Mouse (Mus musculus) ES-E14 (cell line): ENCODE data around the gene Krtap16-1. TPM values are rescaled to one million over a fixed set of nuclear protein-coding genes. Genes with fewer than 3 reads are reported as not detected.

Source experiments
- DNase-seq: peaks from one replicate; pipeline ENCODE4 v3.0.0-alpha.2; 2013; ENCODE audit warnings: low read depth, low spot score
- H3K27ac ChIP-seq: 2 replicates; pipeline ENCODE4 v1.5.1; 2012; ENCODE audit warnings: low read depth, mild to moderate bottlenecking, low read length, moderate library complexity, mixed read lengths; ENCODE audit not compliant: poor library complexity, insufficient read depth, severe bottlenecking
- H3K36me3 ChIP-seq: 2 replicates; pipeline ENCODE4 v1.6.1; 2012; ENCODE audit warnings: mild to moderate bottlenecking, low read length, moderate library complexity, mixed read lengths; ENCODE audit not compliant: control insufficient read depth, poor library complexity, insufficient read depth, severe bottlenecking
- H3K4me1 ChIP-seq, 2 experiments: fragments of 150-350 bp in 1 of 2; sonication (generic) in 1 of 2; 2 replicates each; pipeline ENCODE4 v1.6.1; 2012; ENCODE audit warnings: low read length in 2 of 2, mild to moderate bottlenecking in 1 of 2, mixed read lengths in 1 of 2; ENCODE audit not compliant: control insufficient read depth in 2 of 2, insufficient read depth in 2 of 2, poor library complexity in 1 of 2
- H3K4me3 ChIP-seq, 2 experiments: fragments of 150-350 bp in 1 of 2; sonication (generic) in 1 of 2; 2 replicates each; pipeline ENCODE4 v1.5.1; 2012; ENCODE audit warnings: low read length in 2 of 2, low read depth in 1 of 2, mild to moderate bottlenecking in 1 of 2, mixed read lengths in 1 of 2; ENCODE audit not compliant: insufficient read depth in 1 of 2, poor library complexity in 1 of 2, severe bottlenecking in 1 of 2
- H3K9ac ChIP-seq: 2 replicates; pipeline ENCODE4 v1.6.1; 2012; ENCODE audit warnings: low read depth, mild to moderate bottlenecking, low read length, mixed read lengths; ENCODE audit not compliant: poor library complexity, insufficient read depth, severe bottlenecking
- H3K9me3 ChIP-seq: fragments of 150-350 bp; sonication (generic); 2 replicates; pipeline ENCODE4 v1.6.1; 2012; ENCODE audit warnings: low read depth, mild to moderate bottlenecking, low read length; ENCODE audit not compliant: control insufficient read depth, insufficient read depth
- CHD2 ChIP-seq: IDR thresholded peaks from 2 replicates; pipeline ENCODE4 v1.6.1; 2014; ENCODE audit warnings: mild to moderate bottlenecking, low read depth, low read length, inconsistent platforms
- HCFC1 ChIP-seq: IDR thresholded peaks from 2 replicates; pipeline ENCODE4 v1.6.1; 2012; ENCODE audit warnings: low read length, inconsistent platforms, borderline replicate concordance; ENCODE audit not compliant: insufficient read depth
- MAFK ChIP-seq: IDR thresholded peaks from 2 replicates; pipeline ENCODE4 v1.6.1; 2014; ENCODE audit warnings: mild to moderate bottlenecking, low read depth, low read length, inconsistent platforms; ENCODE audit not compliant: insufficient read depth
- ZC3H11A ChIP-seq: IDR thresholded peaks from 2 replicates; pipeline ENCODE4 v1.6.1; 2012; ENCODE audit warnings: low read depth, mild to moderate bottlenecking, inconsistent platforms, low read length, borderline replicate concordance
- ZNF384 ChIP-seq: IDR thresholded peaks from 2 replicates; pipeline ENCODE4 v1.6.1; 2012; ENCODE audit warnings: low read depth, low read length, inconsistent platforms
- in situ Hi-C, 2 experiments: fragments of 600-800 bp; cut with MboI; formaldehyde crosslinking; loops; one replicate each; pipeline ENCODE4 v1.15.1; 2025; ENCODE audit warnings: low sequenced_read_pairs in 2 of 2, inconsistent platforms in 1 of 2; ENCODE audit not compliant: unreplicated experiment in 2 of 2
- total RNA-seq: library from RNA; depleted of rRNA; stranded (reverse); fragments of 300-350 nt; gene quantifications from 2 replicates; pipeline ENCODE4 v1.2.3, GENCODE M21; 2012

Gene Krtap16-1
- total RNA-seq, 1 experiment: not detected

- Histone ChIP-seq H3K9me3 (no peaks in the 10 kb centered on the region), H3K27ac (no peak overlapping the region), H3K36me3 (no peaks in the 10 kb centered on the region), H3K4me1 (no peaks in the 10 kb centered on the region), H3K4me3 (no peak overlapping the region), H3K9ac (no peak overlapping the region)
- DNase-seq: no peak
- in situ Hi-C loops: no loop called here
- TF ChIP-seq CHD2: no peak
- TF ChIP-seq ZNF384: no peak
- no peak for TF ChIP-seq HCFC1
- TF ChIP-seq ZC3H11A: no peak
- TF ChIP-seq MAFK: no peak
Observed at GRCm38 (mm10) chr11:100013691-100014171, 27.3 kb upstream of the Krtap16-1 start.

- H3K27ac ChIP-seq: no peak overlapping the region
- no peak for DNase-seq
- no peaks in the 10 kb centered on the region for H3K36me3 ChIP-seq
- H3K9ac ChIP-seq: no peak overlapping the region
- TF ChIP-seq HCFC1: no peak
- no peak for TF ChIP-seq CHD2
- no peak overlapping the region for H3K4me3 ChIP-seq
- no peaks in the 10 kb centered on the region for H3K9me3 ChIP-seq
- in situ Hi-C loops: no loop called here
- H3K4me1 ChIP-seq: no peaks in the 10 kb centered on the region
Observed at GRCm38 (mm10) chr11:100010682-100011081, 24.3 kb upstream of the Krtap16-1 start.

- no peak overlapping the region for H3K4me3 ChIP-seq
- no peaks in the 10 kb centered on the region for H3K36me3 ChIP-seq
- no peak for DNase-seq
- H3K9ac ChIP-seq: no peak overlapping the region
- no peak overlapping the region; the same call in 1 of the 2 replicates for H3K27ac ChIP-seq
- no peaks in the 10 kb centered on the region for H3K9me3 ChIP-seq
- in situ Hi-C loops: no loop called here
- no peak for TF ChIP-seq ZNF384
- TF ChIP-seq CHD2: no peak
- TF ChIP-seq HCFC1: no peak
- TF ChIP-seq MAFK: no peak
- no peaks in the 10 kb centered on the region for H3K4me1 ChIP-seq
Observed at GRCm38 (mm10) chr11:100008336-100008735, 21.9 kb upstream of the Krtap16-1 start.

- Histone ChIP-seq H3K27ac (no peak overlapping the region), H3K36me3 (no peaks in the 10 kb centered on the region), H3K4me1 (no peaks in the 10 kb centered on the region), H3K9ac (no peak overlapping the region), H3K4me3 (no peak overlapping the region), H3K9me3 (no peaks in the 10 kb centered on the region)
- no peak for TF ChIP-seq CHD2
- peak; percentile 33 for DNase-seq
- in situ Hi-C loops: no loop called here
Observed at GRCm38 (mm10) chr11:100006624-100007023, 20.2 kb upstream of the Krtap16-1 start.

DNA sequence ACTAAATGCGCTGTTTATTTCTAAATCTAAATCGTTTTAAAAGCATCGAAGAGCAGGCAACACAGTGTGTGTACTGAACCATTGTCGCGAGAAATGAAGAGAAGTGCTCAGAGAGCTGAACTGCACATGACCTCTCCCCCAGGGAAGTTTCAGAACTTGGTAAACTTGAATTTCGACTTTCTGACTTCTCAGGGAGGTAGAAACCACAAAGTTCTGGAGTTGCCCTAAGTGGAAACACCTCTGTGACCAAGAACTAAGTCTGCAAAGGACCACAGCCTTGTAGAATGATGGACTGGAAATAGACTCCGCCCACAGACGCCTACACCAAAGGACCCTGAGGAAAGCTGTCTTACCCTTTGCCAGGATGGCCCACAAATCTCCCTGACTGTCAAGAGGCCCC lies 19.5 kb upstream of the Krtap16-1 start:
- H3K9me3 ChIP-seq: no peaks in the 10 kb centered on the region
- H3K36me3 ChIP-seq: no peaks in the 10 kb centered on the region
- no peak overlapping the region for H3K27ac ChIP-seq
- TF ChIP-seq CHD2 (no peak), HCFC1 (no peak), ZC3H11A (no peak), ZNF384 (no peak), MAFK (no peak)
- no peaks in the 10 kb centered on the region for H3K4me1 ChIP-seq
- no peak overlapping the region for H3K9ac ChIP-seq
- in situ Hi-C loops: no loop called here
- H3K4me3 ChIP-seq: no peak overlapping the region
- no peak for DNase-seq
